Mouse (Mus musculus): ENCODE data around the gene Gm17018.

DNA sequence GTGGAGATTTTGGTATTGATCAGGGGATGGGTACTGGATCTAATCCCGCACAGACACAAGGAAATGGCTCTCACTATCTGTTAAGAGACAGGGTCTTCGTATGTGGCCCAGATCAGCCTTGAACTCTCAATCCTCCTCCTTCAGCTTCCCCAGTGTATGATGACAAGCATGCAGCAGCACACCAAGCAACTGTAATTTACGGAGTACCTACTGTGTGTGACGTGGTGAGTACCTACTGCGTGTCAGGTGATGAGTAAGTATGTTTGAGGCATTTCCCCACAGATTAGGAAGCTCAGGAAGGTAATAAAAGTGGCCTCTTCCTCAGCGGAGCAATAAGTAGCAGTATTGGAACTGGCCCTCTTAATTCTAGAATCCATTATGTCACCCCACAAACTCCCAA lies 35.1 kb downstream of the Gm17018 start:
- no peak for TF ChIP-seq CTCF (IDR thresholded peaks at IDR 0.05; ENCODE audit: insufficient read depth, low read depth, low read length)
- no peak for TF ChIP-seq POLR2A (IDR thresholded peaks at IDR 0.05; ENCODE audit: insufficient read depth, low read depth, low read length)
